ENCODE assay signal across 12 mouse cellular contexts in genomic region chr1:151202771-151203170, GRCm38 (mm10). TPM values are rescaled to one million over a fixed set of nuclear protein-coding genes. Genes with fewer than 3 reads are reported as not detected.
"Had no signal": no experiment of that assay in that cellular context is flagged by ENCODE, and none has a peak within 500 bp of the region (broad histone marks: within the 10 kb centered on the region; RNA-seq: fewer than 3 reads in every experiment).

No protein-coding gene starts in this region.

RNA-seq across cellular contexts. Expression of gene 3110040M04Rik, which starts 1.1 kb away (rescaled TPM):
- total RNA-seq: layer of hippocampus, adult 2 months; layer of hippocampus, postnatal 10 days; left cerebral cortex, postnatal 36 days had no signal
- polyA plus RNA-seq: limb, embryonic 12.5 days; lung, embryonic 14.5 days; macrophage; midbrain, embryonic 10.5 days; midbrain, embryonic 14.5 days; neural tube, embryonic 15.5 days had no signal

RNA-seq across cellular contexts. Expression of gene Gm47995, which starts 4.5 kb away (rescaled TPM):
- total RNA-seq: layer of hippocampus, adult 2 months; layer of hippocampus, postnatal 10 days; left cerebral cortex, postnatal 36 days had no signal
- polyA plus RNA-seq: intestine, embryonic 14.5 days; limb, embryonic 12.5 days; lung, embryonic 14.5 days; macrophage; midbrain, embryonic 10.5 days; midbrain, embryonic 14.5 days; neural tube, embryonic 11.5 days; neural tube, embryonic 15.5 days had no signal

RNA-seq across cellular contexts. Expression of gene Gm47996, which starts 7.2 kb away (rescaled TPM):
- total RNA-seq: layer of hippocampus, adult 2 months; layer of hippocampus, postnatal 10 days; left cerebral cortex, postnatal 36 days had no signal
- polyA plus RNA-seq: intestine, embryonic 14.5 days; limb, embryonic 12.5 days; lung, embryonic 14.5 days; macrophage; midbrain, embryonic 14.5 days; neural tube, embryonic 11.5 days; neural tube, embryonic 15.5 days; small intestine, adult 2 months had no signal

RNA-seq across cellular contexts. Expression of gene Gm8947, which starts 10.6 kb away (rescaled TPM):
- total RNA-seq: layer of hippocampus, adult 2 months; layer of hippocampus, postnatal 10 days; left cerebral cortex, postnatal 36 days had no signal
- polyA plus RNA-seq: limb, embryonic 12.5 days; macrophage; midbrain, embryonic 14.5 days; neural tube, embryonic 15.5 days had no signal

RNA-seq across cellular contexts. Expression of gene Gm47985, which starts 20.4 kb away (rescaled TPM):
- total RNA-seq: layer of hippocampus, adult 2 months; layer of hippocampus, postnatal 10 days; left cerebral cortex, postnatal 36 days had no signal
- polyA plus RNA-seq: lung, embryonic 14.5 days; macrophage; neural tube, embryonic 15.5 days had no signal
